Mouse (Mus musculus) embryonic fibroblast, embryonic 13.5 days (primary cell): ENCODE results near the gene Ythdf2. TPM values are rescaled to one million over a fixed set of nuclear protein-coding genes. Genes with fewer than 3 reads are reported as not detected.

Source experiments
- H3K27ac ChIP-seq: 2 replicates; pipeline ENCODE4 v1.5.1; 2012; ENCODE audit warnings: low read length, control low read depth, inconsistent platforms; ENCODE audit not compliant: insufficient read depth
- H3K4me1 ChIP-seq: 2 replicates; pipeline ENCODE4 v1.6.1; 2011; ENCODE audit warnings: low read length; ENCODE audit not compliant: control insufficient read depth, insufficient read depth
- H3K4me3 ChIP-seq: 2 replicates; pipeline ENCODE4 v1.5.1; 2011; ENCODE audit warnings: mild to moderate bottlenecking, control low read depth, low read length; ENCODE audit not compliant: insufficient read depth
- CTCF ChIP-seq: IDR thresholded peaks from 2 replicates; pipeline ENCODE4 v1.5.1; 2011; ENCODE audit warnings: mild to moderate bottlenecking, control low read depth, low read length, moderate library complexity, borderline replicate concordance; ENCODE audit not compliant: insufficient read depth
- POLR2A ChIP-seq: IDR thresholded peaks from 2 replicates; pipeline ENCODE4 v1.6.1; 2011; ENCODE audit warnings: low read depth, mild to moderate bottlenecking, control low read depth, low read length, moderate library complexity
- polyA plus RNA-seq: library from polyadenylated mRNA; stranded (reverse); fragments of >200 nt; gene quantifications from 2 replicates; pipeline ENCODE4 v1.2.4, GENCODE M21; 2011; ENCODE audit warnings: low read depth; ENCODE audit not compliant: missing spikeins, insufficient read length

Gene Ythdf2
- polyA plus RNA-seq, 1 experiment, result 76.0 TPM

- Histone ChIP-seq H3K4me1 (no peaks in the 10 kb centered on the region), H3K27ac (no peak overlapping the region), H3K4me3 (no peak overlapping the region)
- no peak for TF ChIP-seq CTCF
- no peak for TF ChIP-seq POLR2A
These were observed 57.0 kb downstream of the Ythdf2 start for GRCm38 (mm10) chr4:132154877-132155670.

- no peak overlapping the region for H3K27ac ChIP-seq
- TF ChIP-seq POLR2A (no peak), CTCF (no peak)
- H3K4me1 ChIP-seq, result no peaks in the 10 kb centered on the region
- H3K4me3 ChIP-seq, result no peak overlapping the region
These were observed 60.4 kb downstream of the Ythdf2 start for GRCm38 (mm10) chr4:132151673-132152072.

GRCm38 (mm10) chr4:132146201-132146600, 65.9 kb downstream of the Ythdf2 start:
- TF ChIP-seq CTCF (no peak), POLR2A (no peak)
- Histone ChIP-seq H3K4me3 (no peak overlapping the region), H3K27ac (no peak overlapping the region), H3K4me1 (no peaks in the 10 kb centered on the region)

- no peak overlapping the region for H3K4me3 ChIP-seq
- no peak overlapping the region for H3K27ac ChIP-seq
- TF ChIP-seq POLR2A, result no peak
- TF ChIP-seq CTCF, result no peak
- H3K4me1 ChIP-seq, result no peaks in the 10 kb centered on the region
These were observed 67.0 kb downstream of the Ythdf2 start for GRCm38 (mm10) chr4:132145092-132145491.

- TF ChIP-seq CTCF (no peak), POLR2A (no peak)
- Histone ChIP-seq H3K4me3 (no peak within 1 kb of the TSS), H3K27ac (no peak within 1 kb of the TSS)
These were observed 67.8 kb downstream of the Ythdf2 start, which contains the start of gene Oprd1 for GRCm38 (mm10) chr4:132144080-132144841. Gene Oprd1 (minus strand): TSS chr4:132144486.

GRCm38 (mm10) chr4:132138640-132139039, 73.5 kb downstream of the Ythdf2 start:
- Histone ChIP-seq H3K27ac (no peak overlapping the region), H3K4me1 (no peaks in the 10 kb centered on the region), H3K4me3 (no peak overlapping the region)
- TF ChIP-seq POLR2A (no peak), CTCF (no peak)

More at GRCm38 (mm10) chr4:132144080-132144841, 67.8 kb downstream of the Ythdf2 start, which contains the start of gene Oprd1:
- no peaks in the 10 kb centered on the region for H3K4me1 ChIP-seq

GRCm38 (mm10) chr4:132137013-132137412, 75.1 kb downstream of the Ythdf2 start:
- no peak overlapping the region for H3K4me3 ChIP-seq
- no peak overlapping the region for H3K27ac ChIP-seq
- H3K4me1 ChIP-seq, result no peaks in the 10 kb centered on the region
- TF ChIP-seq CTCF (no peak), POLR2A (no peak)

Other genes starting within 250 kb of the Ythdf2 start
- 0.35 TPM in 1 of 2 replicates, not detected in the other for gene Gm10300, start 137.6 kb downstream of the Ythdf2 start, polyA plus RNA-seq
- gene Epb41, start 137.0 kb downstream of the Ythdf2 start, polyA plus RNA-seq, result 21.6 and 34.0 TPM in 2 replicates
- gene Oprd1, start 67.8 kb downstream of the Ythdf2 start, polyA plus RNA-seq, result not detected in 2 replicates
- gene Gmeb1, start 49.3 kb upstream of the Ythdf2 start, polyA plus RNA-seq, result 16.8 and 20.9 TPM in 2 replicates
- 36.5 and 38.3 TPM in 2 replicates for gene Taf12, start 62.1 kb upstream of the Ythdf2 start, polyA plus RNA-seq
- gene Rab42, start 91.1 kb upstream of the Ythdf2 start, polyA plus RNA-seq, result 0.67 TPM in 1 of 2 replicates, not detected in the other
- 29.6 and 33.5 TPM in 2 replicates for gene Trnau1ap, start 117.2 kb upstream of the Ythdf2 start, polyA plus RNA-seq
- 33.6 and 34.4 TPM in 2 replicates for gene Rcc1, start 141.3 kb upstream of the Ythdf2 start, polyA plus RNA-seq
- 28.5 and 33.5 TPM in 2 replicates for gene Phactr4, start 210.2 kb upstream of the Ythdf2 start, polyA plus RNA-seq